Mouse (Mus musculus): Measurements from ENCODE around the gene Tmem184b. TPM values are rescaled to one million over a fixed set of nuclear protein-coding genes. Genes with fewer than 3 reads are reported as not detected.

Tmem184b gene
- polyA plus RNA-seq, 1 experiment from 2014 or later: 42.0 TPM

DNA sequence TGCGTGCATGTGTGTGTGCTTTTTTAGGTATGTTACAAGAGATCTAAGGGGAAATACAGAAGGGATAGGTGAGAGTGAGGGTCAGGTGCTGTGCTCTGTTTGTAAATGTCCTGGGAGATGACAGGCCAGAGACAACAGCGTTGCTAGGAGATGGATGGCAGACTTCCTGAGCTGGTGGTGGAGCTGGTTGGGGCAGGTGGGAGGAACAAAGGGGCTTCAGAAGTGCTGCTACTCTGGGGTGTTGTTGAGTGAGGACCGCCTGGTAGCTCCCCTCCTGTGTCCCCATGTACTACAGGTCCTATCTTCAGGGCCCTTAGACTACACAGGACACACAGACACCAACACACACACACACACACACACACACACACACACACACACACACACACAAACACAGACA lies 28.6 kb downstream of the Tmem184b start:
- Histone ChIP-seq H3K36me3 (peaks cover 70% of the 10 kb centered on the region), H3K4me3 (no peak overlapping the region), H3K4me1 (replicated peaks) (no peaks in the 10 kb centered on the region), H3K9me3 (no peaks in the 10 kb centered on the region), H3K4me2 (no peak overlapping the region), H3K27ac (replicated peaks) (no peak overlapping the region), H3K9ac (no peak overlapping the region), H3K27me3 (no peaks in the 10 kb centered on the region)
- 61% methylated on average over 3 of the region's 3 CpGs for WGBS
- ATAC-seq (ENCODE audit: low read depth): no peak

DNA sequence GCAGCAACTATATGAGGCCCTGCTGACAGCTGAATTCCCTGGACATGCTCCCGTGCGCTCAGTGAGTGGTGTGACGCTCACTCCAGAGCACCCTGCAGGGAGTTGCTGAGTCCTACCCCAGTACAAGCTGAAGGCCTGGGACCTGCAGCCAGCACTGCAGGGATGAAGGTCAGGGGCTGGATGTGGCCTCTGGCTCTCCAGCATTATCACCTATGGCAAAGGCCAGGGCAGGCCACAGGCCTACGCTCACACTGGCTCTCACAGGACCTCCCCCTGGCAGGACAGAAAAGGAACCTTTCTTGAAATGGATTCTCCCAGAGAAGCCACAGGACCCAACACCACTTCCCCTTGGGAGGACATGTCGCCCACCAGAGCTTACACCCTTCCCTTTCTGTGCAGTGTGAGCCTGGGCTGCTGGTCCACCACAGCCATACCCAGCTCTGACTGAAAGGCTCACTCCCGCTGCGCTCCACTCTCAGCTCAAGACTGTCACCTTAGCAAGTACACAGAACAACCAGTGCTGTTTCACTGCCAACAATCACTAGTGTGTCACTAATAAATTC lies 33.0 kb downstream of the Tmem184b start:
- Histone ChIP-seq H3K27me3 (no peaks in the 10 kb centered on the region), H3K4me2 (no peak overlapping the region), H3K36me3 (peaks cover 74% of the 10 kb centered on the region), H3K9ac (no peak overlapping the region), H3K4me3 (no peak overlapping the region), H3K4me1 (replicated peaks) (peaks cover 7% of the 10 kb centered on the region; the same call in 1 of the 2 replicates), H3K9me3 (no peaks in the 10 kb centered on the region), H3K27ac (replicated peaks) (no peak overlapping the region)
- 80% methylated on average over 7 of the region's 7 CpGs for WGBS
- no peak for ATAC-seq (ENCODE audit: low read depth)

DNA sequence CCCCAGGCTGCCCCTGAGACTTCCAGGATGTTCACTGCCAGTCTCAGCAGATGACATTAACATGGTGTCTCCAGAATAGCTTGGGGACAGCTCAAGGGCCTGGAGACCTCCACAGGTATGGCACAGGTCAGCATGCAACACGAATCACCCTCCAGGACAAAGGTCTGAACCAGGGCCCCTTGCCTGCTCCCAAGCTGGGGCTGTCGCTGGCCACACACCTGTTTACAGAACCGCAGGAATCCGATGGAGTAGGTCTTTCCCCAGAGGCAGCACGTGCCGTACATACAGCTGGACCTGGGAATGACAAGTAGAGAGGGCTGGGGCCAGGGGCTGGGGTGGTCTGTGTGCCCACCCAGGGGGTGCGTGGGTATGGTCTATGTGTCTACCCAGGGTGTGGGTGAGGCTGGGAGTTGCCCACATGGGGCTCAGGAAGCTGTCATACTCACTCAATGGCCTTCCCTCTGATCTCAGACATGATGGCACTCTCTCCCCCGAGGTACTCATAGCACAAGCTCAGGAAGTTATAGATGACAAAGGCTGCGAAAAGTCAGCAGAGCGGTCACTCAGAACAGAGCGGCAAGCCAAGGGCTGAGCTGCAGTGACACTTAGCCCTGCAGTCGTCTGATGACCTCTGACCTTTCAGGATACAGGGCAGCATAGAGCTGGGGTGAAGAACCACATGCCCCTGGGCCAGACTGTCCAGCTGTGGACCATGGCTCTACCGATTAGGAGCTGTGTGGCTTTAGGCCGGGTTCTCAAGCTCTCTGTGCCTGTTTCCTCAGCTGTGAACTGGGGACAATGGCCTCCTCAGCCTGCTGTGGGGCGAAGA lies 33.7 kb downstream of the Tmem184b start:
- no peaks in the 10 kb centered on the region for H3K9me3 ChIP-seq
- no peaks in the 10 kb centered on the region for H3K27me3 ChIP-seq
- H3K4me2 ChIP-seq: no peak overlapping the region
- peaks cover 7% of the 10 kb centered on the region; the same call in 1 of the 2 replicates for H3K4me1 ChIP-seq (replicated peaks)
- no peak for ATAC-seq (ENCODE audit: low read depth)
- 81% methylated on average over 15 of the region's 15 CpGs for WGBS
- H3K27ac ChIP-seq (replicated peaks): no peak overlapping the region
- no peak overlapping the region for H3K9ac ChIP-seq
- peaks cover 81% of the 10 kb centered on the region for H3K36me3 ChIP-seq
- no peak overlapping the region for H3K4me3 ChIP-seq

DNA sequence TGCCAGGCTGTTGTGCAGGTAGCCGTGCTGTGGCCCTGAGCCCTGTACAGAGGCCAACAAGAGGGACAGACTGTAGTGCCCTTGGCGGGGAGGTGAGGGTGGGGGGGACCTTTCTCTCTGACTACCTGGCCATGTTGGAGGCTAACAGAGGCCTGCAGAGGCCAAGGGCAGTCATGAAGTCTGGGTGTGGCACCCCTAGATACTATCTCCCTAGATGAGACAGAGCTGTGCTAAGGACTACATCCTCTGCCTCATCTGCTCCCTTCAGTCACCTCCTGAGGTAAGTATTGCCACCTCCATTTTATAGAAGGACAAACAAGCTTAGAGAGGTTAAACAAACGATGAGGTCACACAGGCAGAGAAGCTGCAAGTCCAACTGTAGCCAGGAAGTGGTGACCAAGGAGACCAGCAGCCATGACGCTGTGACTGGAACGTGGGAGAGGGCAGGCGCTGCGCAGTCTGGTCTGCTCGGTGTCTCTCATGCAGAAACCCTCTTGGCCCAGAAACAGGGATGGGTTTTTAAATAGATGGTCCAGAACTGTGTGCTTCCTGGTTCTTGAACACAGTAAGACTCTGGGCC lies 34.4 kb downstream of the Tmem184b start:
- no peaks in the 10 kb centered on the region for H3K27me3 ChIP-seq
- H3K9ac ChIP-seq: no peak overlapping the region
- no peak overlapping the region for H3K4me3 ChIP-seq
- peaks cover 82% of the 10 kb centered on the region for H3K36me3 ChIP-seq
- H3K4me1 ChIP-seq (replicated peaks): peaks cover 7% of the 10 kb centered on the region; the same call in 1 of the 2 replicates
- H3K9me3 ChIP-seq: no peaks in the 10 kb centered on the region
- peak overlapping the region; percentile 24; the same call in 1 of the 2 replicates for H3K27ac ChIP-seq (replicated peaks)
- 86% methylated on average over 8 of the region's 8 CpGs for WGBS
- ATAC-seq (ENCODE audit: low read depth): no peak
- no peak overlapping the region for H3K4me2 ChIP-seq

DNA sequence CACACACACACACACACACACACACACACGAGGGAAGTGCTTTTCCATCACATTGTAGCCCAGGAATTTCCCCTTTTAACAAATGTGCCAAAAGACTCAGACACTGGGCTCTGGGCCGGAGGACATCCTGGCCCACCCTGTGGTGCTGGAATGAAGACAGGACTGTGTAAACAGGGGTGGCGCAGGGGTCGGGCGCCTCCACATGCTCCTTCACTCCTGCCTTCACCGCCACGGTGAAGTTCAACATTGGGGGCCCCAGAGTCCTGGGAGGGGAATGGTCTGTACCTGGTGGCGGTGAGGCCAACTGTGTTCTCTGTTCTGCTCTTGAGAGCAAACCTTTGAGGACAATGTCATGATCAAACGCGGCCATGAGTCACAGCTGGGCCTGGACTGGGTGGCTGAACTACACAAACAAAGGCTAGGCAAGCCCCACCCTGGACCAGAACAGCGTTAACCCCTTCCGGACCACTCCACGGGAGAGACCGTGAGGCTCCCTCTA lies 35.0 kb downstream of the Tmem184b start:
- no peak overlapping the region for H3K9ac ChIP-seq
- H3K4me2 ChIP-seq: no peak overlapping the region
- H3K4me3 ChIP-seq: no peak overlapping the region
- WGBS: 74% methylated on average over 14 of the region's 14 CpGs
- H3K36me3 ChIP-seq: peaks cover 83% of the 10 kb centered on the region
- H3K27ac ChIP-seq (replicated peaks): peak overlapping the region; percentile 24; the same call in 1 of the 2 replicates
- no peaks in the 10 kb centered on the region for H3K9me3 ChIP-seq
- H3K27me3 ChIP-seq: no peaks in the 10 kb centered on the region
- ATAC-seq (ENCODE audit: low read depth): no peak
- H3K4me1 ChIP-seq (replicated peaks): peaks cover 7% of the 10 kb centered on the region; the same call in 1 of the 2 replicates

DNA sequence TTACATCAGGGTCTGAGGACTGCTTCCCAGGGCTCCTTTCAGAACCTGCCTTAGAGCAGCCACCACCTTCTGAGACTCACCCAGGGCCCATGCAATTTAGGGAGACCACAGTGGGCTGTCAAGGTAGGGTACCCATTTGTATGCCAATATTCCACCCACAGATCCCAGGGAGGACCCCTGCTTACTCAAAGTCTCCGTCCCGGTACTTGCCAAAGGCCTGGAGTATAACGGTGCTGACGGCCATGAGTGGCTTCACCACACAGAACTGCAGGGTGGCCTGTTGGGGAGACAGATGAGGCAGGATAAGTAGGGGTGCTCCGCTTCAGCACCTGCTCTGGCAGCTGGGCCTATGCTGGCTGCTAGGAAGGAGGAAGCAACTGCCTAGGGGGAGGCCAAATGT lies 37.0 kb downstream of the Tmem184b start:
- Histone ChIP-seq H3K27me3 (no peaks in the 10 kb centered on the region), H3K9ac (no peak overlapping the region), H3K4me1 (replicated peaks) (peaks cover 7% of the 10 kb centered on the region; the same call in 1 of the 2 replicates), H3K27ac (replicated peaks) (no peak overlapping the region), H3K4me3 (no peak overlapping the region), H3K4me2 (no peak overlapping the region), H3K36me3 (peaks cover 85% of the 10 kb centered on the region), H3K9me3 (no peaks in the 10 kb centered on the region)
- 89% methylated on average over 5 of the region's 5 CpGs for WGBS
- no peak for ATAC-seq (ENCODE audit: low read depth)

DNA sequence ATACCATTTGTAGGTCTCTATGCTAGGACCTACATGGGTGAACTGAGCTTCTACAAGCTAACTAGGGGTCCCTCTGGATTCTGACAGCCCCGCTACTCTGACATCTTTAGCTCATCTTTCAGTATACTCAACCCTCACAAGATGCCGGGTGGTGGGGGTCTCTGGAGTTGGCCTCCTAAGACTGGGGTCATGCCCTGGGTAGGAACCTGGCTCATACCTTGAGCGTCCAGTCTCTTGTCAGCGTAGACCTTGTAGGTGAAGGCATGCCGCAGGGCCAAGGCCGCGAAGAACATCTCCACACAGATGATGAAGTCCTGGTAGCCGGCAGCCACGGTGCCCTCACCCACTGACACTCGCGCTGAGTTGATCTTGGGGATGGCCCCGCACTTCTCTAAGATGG lies 38.3 kb downstream of the Tmem184b start:
- Histone ChIP-seq H3K4me3 (no peak overlapping the region), H3K4me2 (no peak overlapping the region), H3K9ac (no peak overlapping the region), H3K36me3 (peaks cover 81% of the 10 kb centered on the region), H3K27me3 (no peaks in the 10 kb centered on the region), H3K27ac (replicated peaks) (no peak overlapping the region), H3K9me3 (no peaks in the 10 kb centered on the region), H3K4me1 (replicated peaks) (peaks cover 10% of the 10 kb centered on the region; the same call in 1 of the 2 replicates)
- WGBS: 97% methylated on average over 12 of the region's 12 CpGs
- no peak for ATAC-seq (ENCODE audit: low read depth)

DNA sequence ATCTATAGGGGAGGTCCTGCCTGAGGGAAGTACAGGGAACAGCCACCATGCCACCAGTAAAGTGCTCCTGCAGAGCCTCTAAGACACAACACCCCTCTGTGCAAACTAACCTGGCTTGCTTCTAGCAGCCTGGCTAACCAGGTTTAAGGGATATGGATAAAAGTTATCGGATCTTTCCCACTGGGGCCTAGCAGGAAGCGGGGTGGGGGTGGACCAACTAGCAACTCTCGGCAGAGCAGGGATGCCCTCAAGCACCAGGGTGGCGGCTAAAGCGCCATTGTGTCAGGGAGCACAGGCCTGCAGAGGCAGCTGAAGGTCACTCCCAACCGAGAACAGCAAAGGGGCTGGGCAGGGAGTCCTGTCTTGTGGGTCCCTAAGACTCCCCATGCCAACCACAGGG lies 39.2 kb downstream of the Tmem184b start:
- WGBS: 73% methylated on average over 6 of the region's 6 CpGs
- Histone ChIP-seq H3K36me3 (peaks cover 76% of the 10 kb centered on the region), H3K9ac (no peak overlapping the region), H3K4me1 (replicated peaks) (peaks cover 12% of the 10 kb centered on the region; the same call in 1 of the 2 replicates), H3K4me2 (no peak overlapping the region), H3K9me3 (no peaks in the 10 kb centered on the region), H3K27ac (replicated peaks) (no peak overlapping the region), H3K27me3 (no peaks in the 10 kb centered on the region), H3K4me3 (no peak overlapping the region)
- ATAC-seq (ENCODE audit: low read depth): no peak

DNA sequence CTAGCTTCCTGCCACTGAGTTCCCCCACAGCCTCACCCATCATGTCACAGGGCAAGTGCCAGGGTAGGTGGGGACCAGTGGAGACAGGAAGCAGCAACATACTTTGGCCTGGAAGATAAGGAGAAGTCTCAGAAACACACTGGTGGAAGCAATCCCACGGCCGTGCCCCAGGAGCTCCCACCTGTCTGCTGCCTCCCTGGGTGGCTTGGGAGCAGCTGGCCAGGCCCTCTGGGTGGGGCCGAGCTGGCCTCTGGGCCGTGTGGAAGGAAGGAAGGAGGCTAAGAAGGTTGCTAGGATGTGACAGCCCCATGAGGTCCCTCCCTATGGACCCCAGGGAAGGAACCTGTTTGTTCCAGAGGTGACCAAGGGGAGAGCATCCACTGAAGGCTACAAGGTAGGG lies 42.3 kb downstream of the Tmem184b start:
- Histone ChIP-seq H3K27me3 (peaks cover 12% of the 10 kb centered on the region), H3K27ac (replicated peaks) (no peak overlapping the region), H3K4me3 (no peak overlapping the region), H3K9me3 (no peaks in the 10 kb centered on the region), H3K4me2 (no peak overlapping the region), H3K9ac (no peak overlapping the region), H3K4me1 (replicated peaks) (peaks cover 24% of the 10 kb centered on the region), H3K36me3 (peaks cover 53% of the 10 kb centered on the region)
- WGBS: 65% methylated on average over 4 of the region's 4 CpGs
- no peak for ATAC-seq (ENCODE audit: low read depth)

DNA sequence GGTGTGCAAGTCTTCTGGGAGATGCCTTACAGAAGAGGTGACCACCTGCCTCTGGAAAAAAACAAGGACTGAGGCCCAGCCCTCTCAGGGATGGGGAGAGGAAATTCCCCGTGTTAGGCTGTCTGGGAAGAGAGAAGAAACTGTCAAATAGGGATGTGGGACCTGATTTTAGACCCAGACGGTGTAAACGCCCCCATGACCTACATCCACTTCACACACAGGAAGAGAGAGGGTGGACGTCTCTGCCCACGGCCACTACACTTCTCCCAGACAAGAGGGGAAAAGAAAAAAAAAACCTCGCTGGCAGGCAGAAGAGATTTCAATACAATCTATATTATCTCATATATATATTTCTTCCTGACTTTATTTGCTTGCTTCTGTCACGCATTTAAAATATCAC lies 43.0 kb downstream of the Tmem184b start:
- no peak overlapping the region for H3K27ac ChIP-seq (replicated peaks)
- no peak overlapping the region for H3K4me3 ChIP-seq
- no peak overlapping the region for H3K9ac ChIP-seq
- 76% methylated on average over 7 of the region's 7 CpGs for WGBS
- H3K36me3 ChIP-seq: peaks cover 46% of the 10 kb centered on the region
- no peak for ATAC-seq (ENCODE audit: low read depth)
- H3K27me3 ChIP-seq: peaks cover 17% of the 10 kb centered on the region
- H3K4me2 ChIP-seq: no peak overlapping the region
- no peaks in the 10 kb centered on the region for H3K9me3 ChIP-seq
- peaks cover 24% of the 10 kb centered on the region for H3K4me1 ChIP-seq (replicated peaks)

DNA sequence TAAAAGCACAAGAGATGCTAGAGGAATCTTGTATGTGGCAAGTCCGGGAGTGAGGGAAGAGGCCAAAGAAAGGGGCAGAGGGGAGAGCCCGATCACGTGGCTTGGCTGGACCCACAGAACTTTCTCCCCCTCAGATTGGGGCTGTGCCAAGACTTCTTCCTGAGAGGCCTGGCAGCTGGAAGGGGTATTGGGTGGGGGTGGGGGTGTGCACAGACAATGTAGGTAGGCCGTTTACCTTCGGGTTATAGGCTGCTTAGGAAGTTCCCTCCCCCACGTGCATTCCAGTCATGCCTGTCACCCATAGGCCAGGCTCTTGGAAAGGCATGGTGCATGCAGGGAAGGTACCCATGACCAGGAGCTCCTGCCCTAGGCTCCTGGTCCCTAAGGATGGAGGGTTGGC lies 43.4 kb downstream of the Tmem184b start:
- Histone ChIP-seq H3K4me1 (replicated peaks) (peaks cover 24% of the 10 kb centered on the region), H3K4me2 (no peak overlapping the region), H3K4me3 (no peak overlapping the region), H3K9ac (no peak overlapping the region), H3K9me3 (no peaks in the 10 kb centered on the region), H3K27ac (replicated peaks) (no peak overlapping the region), H3K27me3 (peaks cover 17% of the 10 kb centered on the region), H3K36me3 (peaks cover 42% of the 10 kb centered on the region)
- ATAC-seq (ENCODE audit: low read depth): no peak
- 26% methylated on average over 6 of the region's 6 CpGs for WGBS

Measured in neural tube, embryonic 13.5 days (tissue).